Mouse (Mus musculus): ENCODE data around the gene Zrsr1. TPM values are rescaled to one million over a fixed set of nuclear protein-coding genes. Genes with fewer than 3 reads are reported as not detected.

Zrsr1 gene
- polyA plus RNA-seq, 1 experiment from 2014 or later, result 2.2 TPM

DNA sequence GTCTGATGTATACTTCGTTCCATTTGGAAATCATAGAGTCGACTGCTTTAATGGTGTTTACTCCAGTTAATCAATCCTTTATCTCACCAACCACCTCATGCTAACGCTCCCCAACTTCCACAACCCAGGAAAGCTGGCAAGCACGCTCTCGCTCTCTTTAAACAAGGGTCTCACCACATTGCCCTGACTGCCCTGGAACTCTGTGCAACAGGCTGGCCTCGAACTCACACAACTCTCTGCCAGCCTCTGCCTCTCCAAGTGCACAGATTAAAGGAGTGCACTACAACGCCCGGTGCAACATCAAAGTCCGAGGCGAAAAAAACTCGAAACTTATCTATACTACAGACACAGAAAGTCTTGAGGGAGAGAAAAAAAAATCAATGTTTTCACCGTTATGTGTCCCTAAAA is 9.7 kb downstream of the Zrsr1 start:
- 2% methylated on average over 12 of the region's 12 CpGs for WGBS
- Histone ChIP-seq H3K27me3 (replicated peaks; ENCODE audit: control insufficient read depth, insufficient read depth, low read length) (no peaks in the 10 kb centered on the region), H3K4me2 (ENCODE audit: low read depth, low read length) (peak overlapping the region; percentile 65), H3K4me3 (ENCODE audit: low read length) (peak overlapping the region; percentile 70), H3K9me3 (ENCODE audit: control insufficient read depth, low read length) (no peaks in the 10 kb centered on the region), H3K4me1 (ENCODE audit: control insufficient read depth, insufficient read depth, low read length) (peaks cover 6% of the 10 kb centered on the region), H3K9ac (ENCODE audit: low read depth, low read length) (peak overlapping the region; percentile 80), H3K27ac (ENCODE audit: low read length) (peak overlapping the region; percentile 99), H3K36me3 (ENCODE audit: control insufficient read depth, insufficient read depth, low read length) (no peaks in the 10 kb centered on the region)
- ATAC-seq, result peak; percentile 64

DNA sequence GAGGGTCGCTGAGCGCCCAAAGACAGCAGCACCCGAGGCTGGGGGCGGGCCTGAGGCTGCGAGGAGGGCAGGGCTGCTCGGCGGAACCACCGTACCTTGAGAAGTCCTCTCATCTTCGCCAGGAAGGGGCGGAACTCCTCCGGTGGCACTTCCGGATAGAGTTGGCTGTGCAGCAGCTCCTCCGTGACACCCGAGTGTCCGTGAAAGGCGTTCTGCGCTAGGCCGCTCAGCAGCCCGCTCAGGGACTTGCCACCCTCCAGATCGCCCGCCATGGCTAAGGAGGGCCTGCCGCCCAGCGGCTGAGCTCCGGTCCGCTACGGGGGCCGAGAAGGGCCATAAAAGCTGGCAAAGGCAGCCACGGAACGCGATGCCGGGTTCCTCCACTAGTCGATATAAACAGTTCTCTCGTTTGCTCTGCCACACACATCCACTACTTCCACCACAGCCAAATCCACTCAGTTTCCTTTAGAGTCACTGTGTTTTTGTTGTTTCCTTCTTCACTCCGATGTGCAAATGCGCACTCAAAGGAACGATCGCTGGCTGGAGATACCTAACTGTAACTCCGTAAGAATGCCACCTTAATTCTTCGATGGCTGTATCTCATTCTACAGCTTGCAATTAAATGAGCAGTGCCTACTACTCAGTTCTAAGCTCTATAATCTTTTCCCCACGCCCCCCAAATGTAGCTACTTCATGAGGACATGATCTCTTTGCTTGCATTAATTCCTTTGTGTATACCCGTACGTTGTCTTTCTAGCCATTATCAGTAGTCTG is 10.4 kb downstream of the Zrsr1 start, which contains the start of the genes Gm28048 and Commd1:
Gene Gm28048 (minus strand): TSS at position 107 of the 774 bp plus-strand sequence.
Gene Commd1 (minus strand): TSS at position 399 of the 774 bp plus-strand sequence.
- Histone ChIP-seq H3K4me1 (ENCODE audit: control insufficient read depth, insufficient read depth, low read length) (peaks cover 6% of the 10 kb centered on the region), H3K9me3 (ENCODE audit: control insufficient read depth, low read length) (no peaks in the 10 kb centered on the region), H3K4me2 (ENCODE audit: low read depth, low read length) (peak within 1 kb of the TSS; percentile 65), H3K4me3 (ENCODE audit: low read length) (peak within 1 kb of the TSS; percentile 70), H3K9ac (ENCODE audit: low read depth, low read length) (peak within 1 kb of the TSS; percentile 80), H3K36me3 (ENCODE audit: control insufficient read depth, insufficient read depth, low read length) (no peaks in the 10 kb centered on the region), H3K27ac (ENCODE audit: low read length) (peak within 1 kb of the TSS; percentile 99), H3K27me3 (replicated peaks; ENCODE audit: control insufficient read depth, insufficient read depth, low read length) (no peaks in the 10 kb centered on the region)
- WGBS, result 3% methylated on average over 42 of the region's 42 CpGs
- ATAC-seq, result peak; percentile 95

DNA sequence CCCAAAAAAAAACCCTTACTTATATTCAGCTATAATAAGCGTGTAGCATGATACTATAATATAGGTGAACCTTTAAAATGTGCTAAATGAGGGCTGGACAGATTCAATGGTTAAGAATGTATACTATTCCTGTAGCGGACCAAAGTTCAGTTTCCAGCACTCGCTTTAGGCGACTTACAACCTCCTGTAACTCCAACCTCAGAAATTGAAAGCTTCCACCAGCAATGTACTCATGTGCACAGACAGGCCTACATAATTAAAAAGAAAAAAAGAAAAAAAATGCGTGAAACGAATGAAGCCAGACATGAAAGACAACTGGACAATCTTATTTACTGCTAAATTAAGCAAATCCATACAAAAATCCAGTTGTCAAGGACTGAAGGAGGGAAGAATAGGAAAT is 11.0 kb downstream of the Zrsr1 start:
- WGBS, result 76% methylated on average over 6 of the region's 6 CpGs

DNA sequence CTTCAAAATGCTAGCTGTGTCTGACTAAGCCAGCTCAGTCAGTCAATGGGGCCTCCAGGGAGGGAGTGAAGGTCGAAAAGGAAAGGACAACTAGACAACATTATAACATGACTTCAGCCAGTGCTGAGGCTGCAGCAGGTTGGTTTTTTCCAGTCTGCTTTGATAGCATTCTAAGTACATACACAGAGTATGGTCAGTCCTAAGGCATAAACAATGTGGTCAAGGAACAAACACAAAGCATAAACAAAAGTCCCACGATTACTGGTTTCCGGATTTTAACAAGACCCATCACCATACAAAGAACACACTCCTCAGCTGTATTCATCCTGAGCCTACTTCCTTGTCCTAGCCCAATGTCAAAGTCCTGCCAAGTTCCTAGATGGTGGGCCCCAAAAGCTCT is 13.7 kb downstream of the Zrsr1 start:
- no peaks in the 10 kb centered on the region for H3K9me3 ChIP-seq (ENCODE audit: control insufficient read depth, low read length)
- no peaks in the 10 kb centered on the region for H3K27me3 ChIP-seq (replicated peaks; ENCODE audit: control insufficient read depth, insufficient read depth, low read length)
- H3K4me2 ChIP-seq (ENCODE audit: low read depth, low read length), result no peak overlapping the region
- H3K4me1 ChIP-seq (ENCODE audit: control insufficient read depth, insufficient read depth, low read length), result peaks cover 6% of the 10 kb centered on the region
- WGBS, result 70% methylated on average over 3 of the region's 3 CpGs
- no peak overlapping the region for H3K27ac ChIP-seq (ENCODE audit: low read length)
- ATAC-seq, result no peak
- H3K4me3 ChIP-seq (ENCODE audit: low read length), result no peak overlapping the region
- no peaks in the 10 kb centered on the region for H3K36me3 ChIP-seq (ENCODE audit: control insufficient read depth, insufficient read depth, low read length)
- no peak overlapping the region for H3K9ac ChIP-seq (ENCODE audit: low read depth, low read length)

More for the DNA sequence above, 11.0 kb downstream of the Zrsr1 start:
- H3K9ac ChIP-seq (ENCODE audit: low read depth, low read length), result no peak overlapping the region
- H3K4me2 ChIP-seq (ENCODE audit: low read depth, low read length), result no peak overlapping the region
- H3K36me3 ChIP-seq (ENCODE audit: control insufficient read depth, insufficient read depth, low read length), result no peaks in the 10 kb centered on the region
- ATAC-seq, result no peak
- no peaks in the 10 kb centered on the region for H3K27me3 ChIP-seq (replicated peaks; ENCODE audit: control insufficient read depth, insufficient read depth, low read length)
- no peaks in the 10 kb centered on the region for H3K9me3 ChIP-seq (ENCODE audit: control insufficient read depth, low read length)
- H3K4me1 ChIP-seq (ENCODE audit: control insufficient read depth, insufficient read depth, low read length), result peaks cover 6% of the 10 kb centered on the region
- H3K4me3 ChIP-seq (ENCODE audit: low read length), result no peak overlapping the region
- no peak overlapping the region for H3K27ac ChIP-seq (ENCODE audit: low read length)

DNA sequence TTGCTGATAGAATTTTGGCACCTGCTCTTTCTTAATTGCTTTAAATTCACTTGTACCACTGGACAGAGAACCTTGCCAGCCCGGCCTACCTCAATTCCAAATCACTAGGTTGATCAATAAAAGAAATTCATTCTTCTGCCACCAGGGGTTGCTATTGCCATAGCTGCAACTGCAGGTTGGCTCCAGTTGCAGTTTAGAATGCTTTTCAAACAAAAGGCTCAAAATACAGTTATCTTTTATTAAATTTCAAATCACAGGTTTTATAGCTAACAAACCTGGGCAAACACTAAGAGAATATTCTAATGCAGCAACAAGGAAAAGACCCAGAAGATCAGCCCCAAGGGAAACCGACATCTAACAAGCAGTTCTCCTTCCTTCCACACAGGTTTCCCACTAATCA is 15.6 kb downstream of the Zrsr1 start:
- Histone ChIP-seq H3K27me3 (replicated peaks; ENCODE audit: control insufficient read depth, insufficient read depth, low read length) (no peaks in the 10 kb centered on the region), H3K9ac (ENCODE audit: low read depth, low read length) (no peak overlapping the region), H3K27ac (ENCODE audit: low read length) (no peak overlapping the region), H3K9me3 (ENCODE audit: control insufficient read depth, low read length) (no peaks in the 10 kb centered on the region), H3K4me3 (ENCODE audit: low read length) (no peak overlapping the region), H3K4me2 (ENCODE audit: low read depth, low read length) (no peak overlapping the region), H3K4me1 (ENCODE audit: control insufficient read depth, insufficient read depth, low read length) (peaks cover 5% of the 10 kb centered on the region), H3K36me3 (ENCODE audit: control insufficient read depth, insufficient read depth, low read length) (no peaks in the 10 kb centered on the region)
- ATAC-seq, result no peak
- 39% methylated on average over 2 of the region's 2 CpGs for WGBS

DNA sequence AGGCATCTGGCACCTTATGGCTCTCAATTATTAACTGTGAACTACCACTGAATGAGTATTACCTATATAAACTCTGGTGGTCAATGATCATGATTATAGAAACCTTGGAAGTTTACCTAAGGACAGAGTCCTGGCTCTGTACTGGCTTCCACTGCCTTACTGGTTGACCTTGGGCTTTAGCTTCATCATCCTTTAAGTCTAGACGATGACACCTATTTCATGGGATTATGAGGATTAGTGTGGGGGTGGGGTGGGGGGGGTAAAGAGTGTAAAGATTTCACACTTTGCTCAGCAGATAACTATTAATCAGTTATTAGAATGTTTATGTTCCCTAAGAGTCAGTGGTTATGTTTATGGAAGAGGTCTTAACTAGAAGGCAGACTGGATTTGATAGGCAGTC is 18.0 kb downstream of the Zrsr1 start:
- peaks cover 5% of the 10 kb centered on the region for H3K4me1 ChIP-seq (ENCODE audit: control insufficient read depth, insufficient read depth, low read length)
- peak overlapping the region; percentile 88 for H3K4me3 ChIP-seq (ENCODE audit: low read length)
- H3K9ac ChIP-seq (ENCODE audit: low read depth, low read length), result peak overlapping the region; percentile 93
- WGBS, result 35% methylated on average over 1 of the region's 1 CpGs
- peak overlapping the region; percentile 93 for H3K27ac ChIP-seq (ENCODE audit: low read length)
- no peaks in the 10 kb centered on the region for H3K27me3 ChIP-seq (replicated peaks; ENCODE audit: control insufficient read depth, insufficient read depth, low read length)
- ATAC-seq, result 0 out of 2 replicates have a peak, but pooled peaks have one; percentile 6
- no peaks in the 10 kb centered on the region for H3K9me3 ChIP-seq (ENCODE audit: control insufficient read depth, low read length)
- H3K4me2 ChIP-seq (ENCODE audit: low read depth, low read length), result peak overlapping the region; percentile 82
- peaks cover 3% of the 10 kb centered on the region; the same call in 1 of the 2 replicates for H3K36me3 ChIP-seq (ENCODE audit: control insufficient read depth, insufficient read depth, low read length)

DNA sequence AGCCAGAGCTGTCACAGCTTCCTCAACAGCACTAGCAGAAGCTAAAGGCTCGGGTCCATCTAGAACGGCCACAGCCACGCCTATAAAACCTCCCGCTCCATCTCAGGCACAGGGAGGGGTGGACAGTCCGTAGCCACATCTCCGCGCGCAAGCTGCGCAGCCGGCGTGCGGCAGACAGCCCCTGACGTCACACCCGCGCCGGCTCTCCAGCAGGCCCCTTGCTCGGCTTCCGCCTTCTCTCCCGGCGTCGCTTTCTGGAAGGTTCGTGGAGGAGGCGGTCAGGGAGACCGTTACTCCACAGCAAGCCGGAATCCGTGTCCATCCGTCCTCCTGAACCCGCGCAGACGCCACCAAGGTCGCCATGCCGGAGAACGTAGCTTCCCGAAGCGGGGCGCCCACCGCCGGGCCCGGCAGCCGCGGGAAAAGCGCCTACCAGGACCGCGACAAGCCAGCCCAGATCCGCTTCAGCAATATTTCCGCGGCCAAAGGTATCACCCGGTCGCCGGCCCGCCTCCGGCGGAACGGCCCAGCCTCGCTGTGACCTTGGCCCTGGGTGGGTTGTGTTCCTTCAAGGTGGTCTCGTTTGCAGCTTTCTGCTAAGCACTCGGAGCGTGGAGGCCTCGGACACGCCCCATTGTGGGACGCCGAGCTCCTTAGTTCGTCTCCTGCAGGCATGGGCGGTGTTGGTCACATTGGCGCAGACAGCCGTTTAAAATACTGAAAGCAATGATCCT is 18.8 kb downstream of the Zrsr1 start, which contains the start of gene Cct4:
Gene Cct4 (plus strand): TSS at position 127 of the 734 bp plus-strand sequence.
- ATAC-seq, result peak; percentile 99
- Histone ChIP-seq H3K4me1 (ENCODE audit: control insufficient read depth, insufficient read depth, low read length) (peaks cover 5% of the 10 kb centered on the region), H3K4me2 (ENCODE audit: low read depth, low read length) (peak within 1 kb of the TSS; percentile 82), H3K4me3 (ENCODE audit: low read length) (peak within 1 kb of the TSS; percentile 88), H3K9ac (ENCODE audit: low read depth, low read length) (peak within 1 kb of the TSS; percentile 93), H3K27me3 (replicated peaks; ENCODE audit: control insufficient read depth, insufficient read depth, low read length) (no peaks in the 10 kb centered on the region), H3K27ac (ENCODE audit: low read length) (peak within 1 kb of the TSS; percentile 93), H3K36me3 (ENCODE audit: control insufficient read depth, insufficient read depth, low read length) (peaks cover 3% of the 10 kb centered on the region; the same call in 1 of the 2 replicates), H3K9me3 (ENCODE audit: control insufficient read depth, low read length) (no peaks in the 10 kb centered on the region)
- WGBS, result under 1% methylated on average over 66 of the region's 66 CpGs

DNA sequence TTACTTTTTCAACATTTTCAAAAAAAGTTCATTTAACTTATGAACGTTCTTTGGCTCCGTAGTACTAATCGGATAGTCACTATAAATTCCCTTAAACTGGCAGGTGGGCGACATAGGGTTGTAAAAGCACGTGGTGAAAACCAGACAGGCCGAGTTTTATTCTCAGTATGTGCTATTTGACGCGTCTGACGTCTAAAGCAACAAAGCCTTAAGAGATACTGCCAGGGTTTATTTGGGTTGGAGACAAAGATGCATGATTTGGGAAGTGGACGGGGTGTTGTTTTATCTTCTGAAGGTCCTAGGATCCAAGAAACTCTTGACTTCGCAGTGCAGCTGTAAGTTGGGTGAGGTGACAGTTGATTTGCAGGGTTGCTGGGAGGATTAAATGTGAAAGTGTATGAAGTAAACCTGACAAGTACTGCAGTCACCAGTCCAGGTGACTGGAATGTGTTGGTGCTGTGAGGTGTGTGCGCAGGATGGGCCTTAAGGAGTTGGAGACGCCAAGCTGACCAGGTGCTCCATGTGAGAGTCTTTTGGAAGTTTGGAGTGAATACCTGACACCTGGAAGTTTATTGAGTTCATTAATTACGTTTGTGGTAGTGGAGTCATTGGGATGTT is 19.5 kb downstream of the Zrsr1 start:
- peak overlapping the region; percentile 88 for H3K4me3 ChIP-seq (ENCODE audit: low read length)
- H3K4me1 ChIP-seq (ENCODE audit: control insufficient read depth, insufficient read depth, low read length), result peaks cover 5% of the 10 kb centered on the region
- no peak overlapping the region for H3K27ac ChIP-seq (ENCODE audit: low read length)
- peaks cover 5% of the 10 kb centered on the region; the same call in 1 of the 2 replicates for H3K36me3 ChIP-seq (ENCODE audit: control insufficient read depth, insufficient read depth, low read length)
- H3K9me3 ChIP-seq (ENCODE audit: control insufficient read depth, low read length), result no peaks in the 10 kb centered on the region
- 8% methylated on average over 14 of the region's 14 CpGs for WGBS
- H3K4me2 ChIP-seq (ENCODE audit: low read depth, low read length), result peak overlapping the region; percentile 82
- no peaks in the 10 kb centered on the region for H3K27me3 ChIP-seq (replicated peaks; ENCODE audit: control insufficient read depth, insufficient read depth, low read length)
- no peak for ATAC-seq
- H3K9ac ChIP-seq (ENCODE audit: low read depth, low read length), result peak overlapping the region; percentile 93

DNA sequence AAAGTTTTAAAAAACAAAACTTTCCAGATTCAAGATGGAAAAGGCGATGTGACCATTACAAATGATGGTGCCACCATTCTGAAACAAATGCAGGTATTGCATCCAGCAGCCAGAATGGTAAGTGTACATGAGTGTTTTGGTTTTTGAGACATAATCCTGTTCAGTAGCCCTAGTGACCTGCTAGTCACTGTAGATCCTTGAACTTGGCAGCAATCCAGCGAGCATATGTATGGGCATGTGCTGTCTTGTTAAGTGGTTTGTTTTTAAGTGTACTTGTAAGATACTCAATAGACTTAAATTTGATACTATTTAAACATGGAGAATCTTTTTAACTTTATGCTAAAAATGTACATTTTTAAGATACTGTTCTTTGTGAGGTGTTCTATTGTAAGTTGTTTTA is 22.5 kb downstream of the Zrsr1 start:
- H3K4me3 ChIP-seq (ENCODE audit: low read length), result no peak overlapping the region
- H3K27me3 ChIP-seq (replicated peaks; ENCODE audit: control insufficient read depth, insufficient read depth, low read length), result no peaks in the 10 kb centered on the region
- no peak overlapping the region for H3K27ac ChIP-seq (ENCODE audit: low read length)
- no peak overlapping the region for H3K9ac ChIP-seq (ENCODE audit: low read depth, low read length)
- H3K36me3 ChIP-seq (ENCODE audit: control insufficient read depth, insufficient read depth, low read length), result peaks cover 21% of the 10 kb centered on the region; the same call in 1 of the 2 replicates
- peaks cover 5% of the 10 kb centered on the region for H3K4me1 ChIP-seq (ENCODE audit: control insufficient read depth, insufficient read depth, low read length)
- no peaks in the 10 kb centered on the region for H3K9me3 ChIP-seq (ENCODE audit: control insufficient read depth, low read length)
- WGBS, result 87% methylated on average over 2 of the region's 2 CpGs
- H3K4me2 ChIP-seq (ENCODE audit: low read depth, low read length), result no peak overlapping the region
- ATAC-seq, result no peak

Measured in intestine, embryonic 16.5 days (tissue).